Mouse (Mus musculus) ES-E14 (cell line): ENCODE results near the gene Psmd2. TPM values are rescaled to one million over a fixed set of nuclear protein-coding genes. Genes with fewer than 3 reads are reported as not detected.
A peak's percentile ranks its signal among the peaks of the same experiment; 100 is the strongest.

Experiments used
- DNase-seq: peaks from one replicate; pipeline ENCODE4 v3.0.0-alpha.2; 2013; ENCODE audit warnings: low read depth, low spot score
- H3K27ac ChIP-seq: 2 replicates; pipeline ENCODE4 v1.5.1; 2012; ENCODE audit warnings: low read depth, mild to moderate bottlenecking, low read length, moderate library complexity, mixed read lengths; ENCODE audit not compliant: poor library complexity, insufficient read depth, severe bottlenecking
- H3K36me3 ChIP-seq: 2 replicates; pipeline ENCODE4 v1.6.1; 2012; ENCODE audit warnings: mild to moderate bottlenecking, low read length, moderate library complexity, mixed read lengths; ENCODE audit not compliant: control insufficient read depth, poor library complexity, insufficient read depth, severe bottlenecking
- H3K4me1 ChIP-seq, 2 experiments: fragments of 150-350 bp in 1 of 2; sonication (generic) in 1 of 2; 2 replicates each; pipeline ENCODE4 v1.6.1; 2012; ENCODE audit warnings: low read length in 2 of 2, mild to moderate bottlenecking in 1 of 2, mixed read lengths in 1 of 2; ENCODE audit not compliant: control insufficient read depth in 2 of 2, insufficient read depth in 2 of 2, poor library complexity in 1 of 2
- H3K4me3 ChIP-seq, 2 experiments: fragments of 150-350 bp in 1 of 2; sonication (generic) in 1 of 2; 2 replicates each; pipeline ENCODE4 v1.5.1; 2012; ENCODE audit warnings: low read length in 2 of 2, low read depth in 1 of 2, mild to moderate bottlenecking in 1 of 2, mixed read lengths in 1 of 2; ENCODE audit not compliant: insufficient read depth in 1 of 2, poor library complexity in 1 of 2, severe bottlenecking in 1 of 2
- H3K9ac ChIP-seq: 2 replicates; pipeline ENCODE4 v1.6.1; 2012; ENCODE audit warnings: low read depth, mild to moderate bottlenecking, low read length, mixed read lengths; ENCODE audit not compliant: poor library complexity, insufficient read depth, severe bottlenecking
- H3K9me3 ChIP-seq: fragments of 150-350 bp; sonication (generic); 2 replicates; pipeline ENCODE4 v1.6.1; 2012; ENCODE audit warnings: low read depth, mild to moderate bottlenecking, low read length; ENCODE audit not compliant: control insufficient read depth, insufficient read depth
- CHD2 ChIP-seq: IDR thresholded peaks from 2 replicates; pipeline ENCODE4 v1.6.1; 2014; ENCODE audit warnings: mild to moderate bottlenecking, low read depth, low read length, inconsistent platforms
- HCFC1 ChIP-seq: IDR thresholded peaks from 2 replicates; pipeline ENCODE4 v1.6.1; 2012; ENCODE audit warnings: low read length, inconsistent platforms, borderline replicate concordance; ENCODE audit not compliant: insufficient read depth
- MAFK ChIP-seq: IDR thresholded peaks from 2 replicates; pipeline ENCODE4 v1.6.1; 2014; ENCODE audit warnings: mild to moderate bottlenecking, low read depth, low read length, inconsistent platforms; ENCODE audit not compliant: insufficient read depth
- ZC3H11A ChIP-seq: IDR thresholded peaks from 2 replicates; pipeline ENCODE4 v1.6.1; 2012; ENCODE audit warnings: low read depth, mild to moderate bottlenecking, inconsistent platforms, low read length, borderline replicate concordance
- ZNF384 ChIP-seq: IDR thresholded peaks from 2 replicates; pipeline ENCODE4 v1.6.1; 2012; ENCODE audit warnings: low read depth, low read length, inconsistent platforms
- in situ Hi-C, 2 experiments: fragments of 600-800 bp; cut with MboI; formaldehyde crosslinking; loops; one replicate each; pipeline ENCODE4 v1.15.1; 2025; ENCODE audit warnings: low sequenced_read_pairs in 2 of 2, inconsistent platforms in 1 of 2; ENCODE audit not compliant: unreplicated experiment in 2 of 2
- total RNA-seq: library from RNA; depleted of rRNA; stranded (reverse); fragments of 300-350 nt; gene quantifications from 2 replicates; pipeline ENCODE4 v1.2.3, GENCODE M21; 2012

Gene Psmd2
- total RNA-seq, 1 experiment = 302 TPM

- Histone ChIP-seq H3K4me1 (peaks cover 0 to 4% of the 10 kb centered on the region in 2 experiments; a peak in 1 of 4 replicates), H3K9ac (peak overlapping the region; percentile 26; the same call in 1 of the 2 replicates), H3K4me3 (peak overlapping the region; percentile 81 to 93), H3K36me3 (peaks cover 3% of the 10 kb centered on the region; the same call in 1 of the 2 replicates), H3K27ac (no peak overlapping the region), H3K9me3 (no peaks in the 10 kb centered on the region)
- in situ Hi-C loops = no loop called here
- no peak for TF ChIP-seq HCFC1
- no peak for TF ChIP-seq MAFK
- TF ChIP-seq ZC3H11A = no peak
- no peak for TF ChIP-seq ZNF384
- no peak for TF ChIP-seq CHD2
- DNase-seq = no peak
Measured at GRCm38 (mm10) chr16:20619541-20620398, 31.7 kb upstream of the Psmd2 start.

DNA sequence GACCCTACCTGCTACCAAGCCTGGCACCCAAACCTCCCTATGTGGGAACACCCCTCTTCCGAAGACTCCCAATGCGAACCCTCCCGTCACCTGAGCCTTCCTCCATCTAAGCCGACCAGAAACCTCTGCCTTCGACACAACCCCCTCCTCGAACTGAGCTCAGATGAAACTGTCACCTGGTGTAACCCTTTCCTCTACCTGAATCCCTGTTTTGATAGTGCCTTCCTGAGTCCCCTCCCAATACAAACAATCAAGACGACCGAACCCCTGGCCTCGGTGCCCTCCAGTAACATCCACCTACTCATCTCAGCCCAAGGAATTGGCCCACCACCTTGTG lies 31.1 kb upstream of the Psmd2 start:
- in situ Hi-C loops = no loop called here
- peak overlapping the region; percentile 26; the same call in 1 of the 2 replicates for H3K9ac ChIP-seq

GRCm38 (mm10) chr16:20620751-20621190 lies 30.7 kb upstream of the Psmd2 start:
- H3K4me3 ChIP-seq = peak overlapping the region; percentile 81 to 93
- H3K27ac ChIP-seq = no peak overlapping the region
- H3K9me3 ChIP-seq = no peaks in the 10 kb centered on the region
- H3K9ac ChIP-seq = peak overlapping the region; percentile 80
- peaks cover 0 to 4% of the 10 kb centered on the region in 2 experiments; a peak in 1 of 4 replicates for H3K4me1 ChIP-seq
- H3K36me3 ChIP-seq = peaks cover 3% of the 10 kb centered on the region; the same call in 1 of the 2 replicates
- DNase-seq = no peak
- TF ChIP-seq CHD2 (no peak), HCFC1 (no peak), MAFK (no peak), ZNF384 (no peak), ZC3H11A (no peak)
- in situ Hi-C loops = no loop called here

More for the DNA sequence above, 31.1 kb upstream of the Psmd2 start:
- peaks cover 0 to 4% of the 10 kb centered on the region in 2 experiments; a peak in 1 of 4 replicates for H3K4me1 ChIP-seq
- TF ChIP-seq HCFC1 (no peak), CHD2 (no peak), MAFK (no peak), ZNF384 (no peak), ZC3H11A (no peak)
- DNase-seq = no peak
- no peak overlapping the region for H3K27ac ChIP-seq
- peaks cover 3% of the 10 kb centered on the region; the same call in 1 of the 2 replicates for H3K36me3 ChIP-seq
- H3K9me3 ChIP-seq = no peaks in the 10 kb centered on the region
- peak overlapping the region; percentile 81 to 93 for H3K4me3 ChIP-seq

- Histone ChIP-seq H3K36me3 (peaks cover 3% of the 10 kb centered on the region; the same call in 1 of the 2 replicates), H3K9ac (peak within 1 kb of the TSS; percentile 80), H3K4me3 (peak within 1 kb of the TSS; percentile 81 to 93), H3K4me1 (peaks cover 0 to 4% of the 10 kb centered on the region in 2 experiments; a peak in 1 of 4 replicates), H3K9me3 (no peaks in the 10 kb centered on the region), H3K27ac (0 out of 2 replicates have a peak within 1 kb of the TSS, but pooled peaks have one; percentile 39)
- DNase-seq = no peak
- TF ChIP-seq ZC3H11A (no peak), HCFC1 (no peak), MAFK (no peak), CHD2 (no peak), ZNF384 (no peak)
- in situ Hi-C loops = no loop called here
Measured at GRCm38 (mm10) chr16:20621191-20621990, 30.1 kb upstream of the Psmd2 start, which contains the start of gene Camk2n2. Gene Camk2n2, minus strand, starts transcription at chr16:20621287.
